ENCODE assay signal across 8 mouse cellular contexts in genomic region chr4:148130133-148130532, GRCm38 (mm10). TPM values are rescaled to one million over a fixed set of nuclear protein-coding genes. Genes with fewer than 3 reads are reported as not detected.
A peak's percentile ranks its signal among the peaks of the same experiment; 100 is the strongest.
DNase-seq lines count a peak whose midpoint lies in the region; ATAC-seq and TF ChIP-seq lines count a peak whose summit lies in the region.

Mad2l2 (plus strand) TSS chr4:148130384.

- peaks cover 50% of the 10 kb centered on the region for H3K27me3 ChIP-seq in intestine, postnatal 0 days (replicated peaks; ENCODE audit: control insufficient read depth, insufficient read depth, low read length)
- H3K27me3 ChIP-seq in midbrain, embryonic 14.5 days (ENCODE audit: control insufficient read depth, insufficient read depth, low read length), result no peaks in the 10 kb centered on the region

- H3K4me1 ChIP-seq in intestine, postnatal 0 days (replicated peaks; ENCODE audit: control insufficient read depth, insufficient read depth, low read length), result no peaks in the 10 kb centered on the region
- H3K4me1 ChIP-seq in midbrain, embryonic 14.5 days (ENCODE audit: control insufficient read depth, insufficient read depth, low read length), result peaks cover 45% of the 10 kb centered on the region

- no peak within 1 kb of the TSS for H3K27ac ChIP-seq in left cerebral cortex, adult 2 months
- H3K27ac ChIP-seq in intestine, postnatal 0 days (ENCODE audit: low read depth, low read length), result no peak within 1 kb of the TSS
- H3K27ac ChIP-seq in midbrain, embryonic 14.5 days (replicated peaks; ENCODE audit: low read depth, low read length), result peak within 1 kb of the TSS; percentile 99

- WGBS in intestine, postnatal 0 days, result 3% methylated on average over 18 of the region's 18 CpGs
- WGBS in midbrain, embryonic 14.5 days, result under 1% methylated on average over 18 of the region's 18 CpGs

- H3K4me3 ChIP-seq in left cerebral cortex, adult 2 months, result peak within 1 kb of the TSS; percentile 48
- H3K4me3 ChIP-seq in intestine, postnatal 0 days (ENCODE audit: low read depth, low read length), result peak within 1 kb of the TSS; percentile 43
- peak within 1 kb of the TSS; percentile 78 for H3K4me3 ChIP-seq in midbrain, embryonic 14.5 days (replicated peaks; ENCODE audit: low read depth, low read length)

- DNase-seq in left cerebral cortex, adult 2 months (ENCODE audit: extremely low spot score in 1 of 2, low spot score in 2 of 2), result no peak
- no peak for DNase-seq in left cerebral cortex, adult 9 months (ENCODE audit: low spot score in 2 of 2)
- no peak for DNase-seq in adrenal gland, postnatal 25 days
- DNase-seq in gastrocnemius, postnatal 36 days, result no peak
- DNase-seq in midbrain, embryonic 14.5 days, result peak; percentile 65
- DNase-seq in cerebellum, postnatal 4 days (ENCODE audit: low spot score in 2 of 2), result no peak
- no peak for DNase-seq in urinary bladder, postnatal 25 days (ENCODE audit: low spot score)

- peak within 1 kb of the TSS; percentile 74 for H3K4me2 ChIP-seq in intestine, postnatal 0 days (replicated peaks; ENCODE audit: low read depth)
- H3K4me2 ChIP-seq in midbrain, embryonic 14.5 days (ENCODE audit: low read length), result peak within 1 kb of the TSS; percentile 67

- intact Hi-C loops in left cerebral cortex, adult 2 months (cut with DNase I), result no loop called here
- intact Hi-C loops in gastrocnemius, postnatal 36 days (cut with DNase I), result no loop called here

- no peaks in the 10 kb centered on the region for H3K36me3 ChIP-seq in intestine, postnatal 0 days (ENCODE audit: control insufficient read depth, insufficient read depth)
- no peaks in the 10 kb centered on the region for H3K36me3 ChIP-seq in midbrain, embryonic 14.5 days (ENCODE audit: control insufficient read depth, insufficient read depth, low read length)

- H3K9me3 ChIP-seq in intestine, postnatal 0 days (ENCODE audit: control insufficient read depth), result no peaks in the 10 kb centered on the region
- H3K9me3 ChIP-seq in midbrain, embryonic 14.5 days (ENCODE audit: control insufficient read depth, low read length), result no peaks in the 10 kb centered on the region

- TF ChIP-seq CTCF in left cerebral cortex, adult 2 months (IDR thresholded peaks at IDR 0.05), result no peak
- no peak for TF ChIP-seq CTCF in intestine, postnatal 0 days (IDR thresholded peaks at IDR 0.05; ENCODE audit: low read depth)

- H3K9ac ChIP-seq in intestine, postnatal 0 days (ENCODE audit: low read depth, low read length), result 0 out of 2 replicates have a peak within 1 kb of the TSS, but pooled peaks have one; percentile 17
- H3K9ac ChIP-seq in midbrain, embryonic 14.5 days (replicated peaks; ENCODE audit: low read length), result peak within 1 kb of the TSS; percentile 98

- ATAC-seq in intestine, postnatal 0 days, result no peak
- ATAC-seq in midbrain, embryonic 14.5 days (ENCODE audit: low FRiP score, low TSS enrichment), result peak; percentile 1; the same call in 1 of the 2 replicates

RNA-seq across cellular contexts. Expression of gene Mad2l2, which starts in this region (rescaled TPM):
- 10 to 100 TPM; 14.2 to 16.1 TPM for total RNA-seq in left cerebral cortex, adult 2 months (2021)
- 16.2 and 20.3 TPM in 2 replicates for total RNA-seq in adrenal gland, postnatal 25 days (2021)
- 10 to 100 TPM; 10.9 to 12.6 TPM for total RNA-seq in gastrocnemius, postnatal 36 days (2021)
- polyA plus RNA-seq in intestine, postnatal 0 days (2015; fragmentation: Nextera tagmentation; extraction: Ambion mirVana), result 22.6 and 24.9 TPM in 2 replicates
- 122 and 133 TPM in 2 replicates for polyA plus RNA-seq in midbrain, embryonic 14.5 days (2014; fragmentation: Nextera tagmentation; extraction: Ambion mirVana)
